Mouse (Mus musculus) forebrain, embryonic 14.5 days (tissue): ENCODE measurements at regions not wholly inside any gene's neighbourhood (a gene's known extent, or its start where the extent isn't known, plus 50 kb on each side); places are given as distances from the start of the nearest gene placed in this dataset.
A peak's percentile ranks its signal among the peaks of the same experiment; 100 is the strongest.
"Not testable (repeated sequence)": the region's sequence is repeated elsewhere in the genome, so short reads cannot be mapped to it uniquely, and the experiment has no call there.

ENCODE experiments used
- ATAC-seq: fragments of 200-750 bp; cut with Nextera tagmentation; 2 replicates; pipeline ENCODE4 v1.8.0; 2017; ENCODE audit warnings: mild to moderate bottlenecking, moderate library complexity
- DNase-seq: peaks from one replicate; pipeline ENCODE4 v3.0.0-alpha.2; 2015; ENCODE audit warnings: low spot score
- H3K27ac ChIP-seq: fragments of 300-500 bp; sonication (generic); 2 replicates; pipeline ENCODE4 v1.5.1; 2014; ENCODE audit warnings: low read depth, mild to moderate bottlenecking, control low read depth, low read length, moderate library complexity
- H3K27me3 ChIP-seq: fragments of 300-500 bp; sonication (generic); replicated peaks from 2 replicates; pipeline ENCODE4 v1.6.1; 2014; ENCODE audit warnings: low read length, control low read depth, mixed read lengths; ENCODE audit not compliant: control insufficient read depth, insufficient read depth
- H3K36me3 ChIP-seq: fragments of 300-500 bp; sonication (generic); 2 replicates; pipeline ENCODE4 v1.6.1; 2014; ENCODE audit warnings: low read length, control low read depth; ENCODE audit not compliant: control insufficient read depth, insufficient read depth
- H3K4me1 ChIP-seq: fragments of 300-500 bp; sonication (generic); 2 replicates; pipeline ENCODE4 v1.6.1; 2014; ENCODE audit warnings: antibody characterized with exemption, low read length, control low read depth; ENCODE audit not compliant: control insufficient read depth, insufficient read depth
- H3K4me2 ChIP-seq: fragments of 300-500 bp; sonication (generic); 2 replicates; pipeline ENCODE4 v1.6.1; 2014; ENCODE audit warnings: mild to moderate bottlenecking, control low read depth, low read length
- H3K4me3 ChIP-seq: fragments of 300-500 bp; sonication (generic); 2 replicates; pipeline ENCODE4 v1.5.1; 2014; ENCODE audit warnings: low read depth, low read length, control low read depth
- H3K9ac ChIP-seq: fragments of 300-500 bp; sonication (generic); 2 replicates; pipeline ENCODE4 v1.6.1; 2014; ENCODE audit warnings: mild to moderate bottlenecking, low read length, control low read depth, moderate library complexity
- H3K9me3 ChIP-seq: fragments of 300-500 bp; sonication (generic); replicated peaks from 2 replicates; pipeline ENCODE4 v1.6.1; 2016; ENCODE audit warnings: low read length, control low read depth, mixed read lengths; ENCODE audit not compliant: control insufficient read depth
- WGBS: fragments of 180-500 bp; shearing (Covaris S2); extraction: QIAGEN DNeasy Blood & Tissue Kit; methylation state at CpG from one replicate; pipeline ENCODE4 v1.1.7; 2014; 5-methylcytosine and 5-hydroxymethylcytosine counted together

- Histone ChIP-seq H3K9ac (peak overlapping the region; percentile 47; the same call in 1 of the 2 replicates), H3K4me3 (peak overlapping the region; percentile 17), H3K36me3 (no peaks in the 10 kb centered on the region), H3K27ac (peak overlapping the region; percentile 45), H3K9me3 (no peaks in the 10 kb centered on the region), H3K4me1 (peaks cover 8% of the 10 kb centered on the region; the same call in 1 of the 2 replicates), H3K4me2 (peak overlapping the region; percentile 47), H3K27me3 (no peaks in the 10 kb centered on the region)
- 3% methylated on average over 18 of the region's 18 CpGs for WGBS
- peak; percentile 81 for DNase-seq
- peak; percentile 77 for ATAC-seq
Measured at GRCm38 (mm10) chr8:112257311-112257894, 242.6 kb upstream of the Gm6793 start.

DNA sequence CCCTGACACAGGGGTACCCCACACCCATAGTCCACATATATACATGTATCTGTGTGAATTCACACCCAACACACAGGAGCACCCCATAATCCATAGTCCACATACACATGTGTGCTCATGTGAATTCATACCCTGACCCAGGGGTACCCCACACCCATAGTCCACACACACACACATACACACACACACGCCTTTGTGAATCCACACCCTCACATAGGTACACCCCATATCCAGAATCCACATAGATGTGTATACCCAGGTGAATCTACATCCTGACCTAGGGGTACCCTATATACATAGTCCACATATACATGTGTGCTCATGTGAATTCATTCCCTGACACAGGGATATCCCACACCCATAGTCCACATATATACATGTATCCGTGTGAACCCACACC lies 231.8 kb upstream of the Gm6793 start:
- H3K4me3 ChIP-seq, H3K9me3 ChIP-seq, DNase-seq, H3K36me3 ChIP-seq, H3K27me3 ChIP-seq, H3K27ac ChIP-seq, ATAC-seq, H3K4me2 ChIP-seq, H3K9ac ChIP-seq, H3K4me1 ChIP-seq: not testable (repeated sequence)
- 99% methylated on average over 2 of the region's 2 CpGs for WGBS

DNA sequence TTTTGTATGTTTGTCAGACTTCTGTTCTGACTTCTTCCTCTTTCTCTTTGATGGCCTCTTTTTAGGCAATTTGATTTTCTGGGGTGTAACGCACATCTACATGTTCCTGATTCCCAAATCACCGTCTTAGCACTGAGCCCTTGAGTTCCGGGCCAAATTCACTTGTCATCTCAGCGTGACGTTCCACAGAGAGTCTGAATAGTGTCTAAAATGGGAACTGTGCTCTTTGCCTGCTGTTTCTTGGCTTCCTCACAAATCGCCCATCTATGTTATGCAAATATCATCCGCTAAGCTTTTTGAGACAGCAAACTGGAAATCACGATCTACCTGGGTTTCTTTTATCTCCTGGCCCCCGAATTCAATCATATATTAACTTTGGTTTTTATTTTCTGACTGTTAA lies 223.8 kb upstream of the Gm6793 start:
- Histone ChIP-seq H3K4me2 (no peak overlapping the region), H3K9me3 (no peaks in the 10 kb centered on the region), H3K4me3 (no peak overlapping the region), H3K36me3 (no peaks in the 10 kb centered on the region), H3K27me3 (no peaks in the 10 kb centered on the region), H3K9ac (no peak overlapping the region), H3K27ac (no peak overlapping the region), H3K4me1 (no peaks in the 10 kb centered on the region)
- peak; percentile 58 for DNase-seq
- no peak for ATAC-seq
- whole genome bisulfite sequencing: 32% methylated on average over 9 of the region's 9 CpGs

GRCm38 (mm10) chr8:112236751-112237150 lies 221.9 kb upstream of the Gm6793 start:
- ATAC-seq: not testable (repeated sequence)

DNA sequence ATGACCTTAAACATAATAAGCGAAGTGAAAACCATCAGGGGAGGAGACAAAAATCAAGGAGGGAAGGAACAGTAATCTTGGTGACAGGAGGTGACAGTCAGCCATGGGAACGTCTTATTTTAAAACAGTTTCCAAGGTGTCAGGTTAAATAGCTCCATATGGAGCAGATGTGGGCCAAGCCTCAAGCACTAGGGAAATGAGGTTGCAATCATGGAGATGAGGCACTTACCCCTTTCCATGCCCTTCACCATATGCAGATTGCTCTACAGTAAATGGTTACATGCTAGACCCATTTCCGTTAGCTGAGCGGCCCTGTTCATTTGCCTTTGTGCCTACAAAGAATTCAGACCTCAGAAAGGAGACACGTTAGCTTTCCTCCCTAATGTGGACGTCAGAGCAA lies 204.8 kb upstream of the Gm6793 start:
- DNase-seq (peak; percentile 74), ATAC-seq (peak; percentile 83)
- no peak overlapping the region for H3K9ac ChIP-seq
- H3K36me3 ChIP-seq: no peaks in the 10 kb centered on the region
- peak overlapping the region; percentile 46; the same call in 1 of the 2 replicates for H3K27ac ChIP-seq
- H3K9me3 ChIP-seq: no peaks in the 10 kb centered on the region
- H3K27me3 ChIP-seq: no peaks in the 10 kb centered on the region
- 57% methylated on average over 6 of the region's 6 CpGs for WGBS
- H3K4me3 ChIP-seq: no peak overlapping the region
- H3K4me1 ChIP-seq: 0 out of 2 replicates have a peak, but pooled peaks cover 2% of the 10 kb centered on the region
- no peak overlapping the region for H3K4me2 ChIP-seq

More at GRCm38 (mm10) chr8:112236751-112237150, 221.9 kb upstream of the Gm6793 start:
- H3K4me3 ChIP-seq, H3K4me1 ChIP-seq, H3K27ac ChIP-seq, H3K9ac ChIP-seq, H3K4me2 ChIP-seq, DNase-seq, H3K9me3 ChIP-seq, H3K36me3 ChIP-seq, H3K27me3 ChIP-seq: not testable (repeated sequence)
- 94% methylated on average over 19 of the region's 19 CpGs for WGBS

- DNase-seq: no peak
- no peak for ATAC-seq
- Histone ChIP-seq H3K36me3 (no peaks in the 10 kb centered on the region), H3K4me1 (no peaks in the 10 kb centered on the region), H3K4me2 (no peak overlapping the region), H3K9me3 (no peaks in the 10 kb centered on the region), H3K9ac (no peak overlapping the region), H3K4me3 (no peak overlapping the region), H3K27me3 (no peaks in the 10 kb centered on the region), H3K27ac (no peak overlapping the region)
- 90% methylated on average over 5 of the region's 5 CpGs for WGBS
Measured at GRCm38 (mm10) chr8:112212170-112212569, 197.3 kb upstream of the Gm6793 start.

DNA sequence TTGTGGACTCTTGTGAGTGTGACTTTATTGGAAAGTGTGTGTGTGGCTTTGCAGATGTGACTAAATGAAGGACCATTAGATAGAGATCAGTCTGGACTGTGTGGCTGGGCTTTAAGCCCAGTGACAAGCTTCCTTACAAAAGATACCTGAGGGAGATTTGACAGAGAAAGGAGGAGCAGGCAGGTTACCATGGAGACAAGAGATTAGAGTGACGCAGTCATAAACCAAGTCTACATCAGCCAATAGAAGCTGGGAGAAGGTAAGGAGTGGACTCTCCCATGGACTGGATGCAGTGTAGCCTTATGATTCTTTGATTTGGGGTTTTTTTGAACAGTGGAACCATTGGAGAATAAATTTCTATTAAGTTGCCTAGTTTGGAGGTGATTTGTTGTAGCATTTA lies 181.6 kb upstream of the Gm6793 start:
- DNase-seq: peak; percentile 23
- no peaks in the 10 kb centered on the region for H3K4me1 ChIP-seq
- H3K27ac ChIP-seq: no peak overlapping the region
- 52% methylated on average over 1 of the region's 1 CpGs for WGBS
- no peaks in the 10 kb centered on the region for H3K9me3 ChIP-seq
- H3K4me2 ChIP-seq: no peak overlapping the region
- H3K27me3 ChIP-seq: no peaks in the 10 kb centered on the region
- no peak overlapping the region for H3K9ac ChIP-seq
- H3K4me3 ChIP-seq: no peak overlapping the region
- no peak for ATAC-seq
- H3K36me3 ChIP-seq: no peaks in the 10 kb centered on the region

- Histone ChIP-seq H3K4me1 (no peaks in the 10 kb centered on the region), H3K4me3 (no peak overlapping the region), H3K9ac (no peak overlapping the region), H3K27me3 (no peaks in the 10 kb centered on the region), H3K27ac (no peak overlapping the region), H3K36me3 (no peaks in the 10 kb centered on the region), H3K9me3 (no peaks in the 10 kb centered on the region), H3K4me2 (no peak overlapping the region)
- no peak for ATAC-seq
- DNase-seq: no peak
- WGBS: 83% methylated on average over 2 of the region's 2 CpGs
Measured at GRCm38 (mm10) chr8:112195880-112196279, 181.0 kb upstream of the Gm6793 start.

GRCm38 (mm10) chr8:112191846-112192245 lies 177.0 kb upstream of the Gm6793 start:
- Histone ChIP-seq H3K9me3 (no peaks in the 10 kb centered on the region), H3K4me3 (no peak overlapping the region), H3K9ac (no peak overlapping the region), H3K27me3 (no peaks in the 10 kb centered on the region), H3K4me1 (peaks cover 3% of the 10 kb centered on the region; the same call in 1 of the 2 replicates), H3K27ac (no peak overlapping the region), H3K36me3 (no peaks in the 10 kb centered on the region), H3K4me2 (no peak overlapping the region)
- 61% methylated on average over 3 of the region's 3 CpGs for WGBS
- ATAC-seq (no peak), DNase-seq (peak; percentile 34)
